Comparison of ENCODE assay signal across 22 mouse cellular contexts in genomic region chr16:46296412-46296811, GRCm38 (mm10).
"Had no signal": no experiment of that assay in that cellular context is flagged by ENCODE, and none has a peak within 500 bp of the region (broad histone marks: within the 10 kb centered on the region; RNA-seq: fewer than 3 reads in every experiment).

No protein-coding gene starts in this region.

- ATAC-seq: liver, postnatal 0 days; lung, postnatal 0 days; midbrain, embryonic 15.5 days had no signal

- H3K4me1 ChIP-seq: limb, embryonic 12.5 days; limb, embryonic 15.5 days; midbrain, embryonic 15.5 days; neural tube, embryonic 12.5 days; neural tube, embryonic 15.5 days had no signal

- H3K4me2 ChIP-seq: limb, embryonic 12.5 days; limb, embryonic 15.5 days; liver, embryonic 11.5 days; lung, embryonic 14.5 days; midbrain, embryonic 12.5 days; midbrain, embryonic 15.5 days; neural tube, embryonic 12.5 days; neural tube, embryonic 15.5 days had no signal

- H3K36me3 ChIP-seq: limb, embryonic 12.5 days; limb, embryonic 15.5 days; midbrain, embryonic 12.5 days; midbrain, embryonic 15.5 days; neural tube, embryonic 12.5 days; neural tube, embryonic 15.5 days had no signal

- H3K27me3 ChIP-seq: limb, embryonic 12.5 days; limb, embryonic 15.5 days; midbrain, embryonic 12.5 days; midbrain, embryonic 15.5 days; neural tube, embryonic 12.5 days; neural tube, embryonic 15.5 days had no signal

- H3K9me3 ChIP-seq: limb, embryonic 12.5 days; limb, embryonic 15.5 days; midbrain, embryonic 12.5 days; midbrain, embryonic 15.5 days; neural tube, embryonic 12.5 days; neural tube, embryonic 15.5 days had no signal

- H3K27ac ChIP-seq: limb, embryonic 12.5 days; limb, embryonic 15.5 days; liver, embryonic 14.5 days; macrophage; midbrain, embryonic 12.5 days; midbrain, embryonic 15.5 days; neural tube, embryonic 12.5 days; neural tube, embryonic 15.5 days; stomach, postnatal 0 days had no signal

- DNase-seq: kidney, postnatal 14 days; kidney, postnatal 4 days; left cerebral cortex, postnatal 4 days; liver, postnatal 0 days; lung, embryonic 14.5 days; right cerebral cortex, adult 18-20 months; right cerebral cortex, postnatal 14 days; right cerebral cortex, postnatal 4 days; thymus, adult 2 months; thymus, postnatal 14 days; thymus, postnatal 4 days had no signal

- H3K9ac ChIP-seq: limb, embryonic 12.5 days; limb, embryonic 15.5 days; liver, embryonic 14.5 days; liver, postnatal 0 days; lung, embryonic 14.5 days; midbrain, embryonic 12.5 days; midbrain, embryonic 15.5 days; neural tube, embryonic 12.5 days; neural tube, embryonic 15.5 days had no signal

- H3K4me3 ChIP-seq: limb, embryonic 12.5 days; limb, embryonic 15.5 days; midbrain, embryonic 12.5 days; midbrain, embryonic 15.5 days; neural tube, embryonic 12.5 days; neural tube, embryonic 15.5 days had no signal
